Mouse (Mus musculus): ENCODE data around the gene Mrps5. TPM values are rescaled to one million over a fixed set of nuclear protein-coding genes. Genes with fewer than 3 reads are reported as not detected.

The Mrps5 gene
- polyA plus RNA-seq, 1 experiment from 2014 or later, result 156 TPM

- H3K36me3 ChIP-seq, result no peaks in the 10 kb centered on the region
- 70% methylated on average over 6 of the region's 6 CpGs for WGBS
- H3K4me1 ChIP-seq, result no peaks in the 10 kb centered on the region
- no peak for DNase-seq (ENCODE audit: low spot score)
- H3K27ac ChIP-seq, result no peak overlapping the region
- no peaks in the 10 kb centered on the region for H3K9me3 ChIP-seq
- H3K27me3 ChIP-seq (ENCODE audit: insufficient read depth, poor library complexity, severe bottlenecking), result no peaks in the 10 kb centered on the region
- H3K4me3 ChIP-seq, result no peak overlapping the region
Observed at GRCm38 (mm10) chr2:127627354-127627753, 40.3 kb downstream of the Mrps5 start.

- no peaks in the 10 kb centered on the region for H3K9me3 ChIP-seq
- H3K27ac ChIP-seq, result no peak overlapping the region
- no peak overlapping the region for H3K4me3 ChIP-seq
- DNase-seq (ENCODE audit: low spot score), result no peak
- H3K36me3 ChIP-seq, result no peaks in the 10 kb centered on the region
- 77% methylated on average over 6 of the region's 6 CpGs for WGBS
- no peaks in the 10 kb centered on the region for H3K27me3 ChIP-seq (ENCODE audit: insufficient read depth, poor library complexity, severe bottlenecking)
- H3K4me1 ChIP-seq, result no peaks in the 10 kb centered on the region
Observed at GRCm38 (mm10) chr2:127627990-127628570, 41.1 kb downstream of the Mrps5 start.

GRCm38 (mm10) chr2:127632601-127633000 is 45.6 kb downstream of the Mrps5 start:
- WGBS, result 60% methylated on average over 2 of the region's 2 CpGs

GRCm38 (mm10) chr2:127635581-127635980 is 48.6 kb downstream of the Mrps5 start:
- DNase-seq (ENCODE audit: low spot score), result no peak
- Histone ChIP-seq H3K27me3 (ENCODE audit: insufficient read depth, poor library complexity, severe bottlenecking) (no peaks in the 10 kb centered on the region), H3K36me3 (no peaks in the 10 kb centered on the region), H3K4me1 (no peaks in the 10 kb centered on the region), H3K9me3 (no peaks in the 10 kb centered on the region), H3K4me3 (no peak overlapping the region), H3K27ac (no peak overlapping the region)
- WGBS, result 68% methylated on average over 6 of the region's 6 CpGs

More at GRCm38 (mm10) chr2:127632601-127633000, 45.6 kb downstream of the Mrps5 start:
- DNase-seq (ENCODE audit: low spot score), result no peak
- no peaks in the 10 kb centered on the region for H3K4me1 ChIP-seq
- H3K9me3 ChIP-seq, result no peaks in the 10 kb centered on the region
- H3K4me3 ChIP-seq, result no peak overlapping the region
- H3K27ac ChIP-seq, result no peak overlapping the region
- H3K36me3 ChIP-seq, result no peaks in the 10 kb centered on the region
- H3K27me3 ChIP-seq (ENCODE audit: insufficient read depth, poor library complexity, severe bottlenecking), result no peaks in the 10 kb centered on the region

GRCm38 (mm10) chr2:127638973-127639372 is 52.0 kb downstream of the Mrps5 start:
- Histone ChIP-seq H3K36me3 (no peaks in the 10 kb centered on the region), H3K9me3 (no peaks in the 10 kb centered on the region), H3K27ac (no peak overlapping the region), H3K4me1 (no peaks in the 10 kb centered on the region), H3K27me3 (ENCODE audit: insufficient read depth, poor library complexity, severe bottlenecking) (no peaks in the 10 kb centered on the region), H3K4me3 (no peak overlapping the region)
- WGBS, result 73% methylated on average over 9 of the region's 9 CpGs
- DNase-seq (ENCODE audit: low spot score), result no peak

- Histone ChIP-seq H3K27ac (no peak overlapping the region), H3K4me1 (no peaks in the 10 kb centered on the region), H3K9me3 (no peaks in the 10 kb centered on the region), H3K27me3 (ENCODE audit: insufficient read depth, poor library complexity, severe bottlenecking) (0 out of 2 replicates have a peak, but pooled peaks cover 8% of the 10 kb centered on the region), H3K4me3 (no peak overlapping the region), H3K36me3 (no peaks in the 10 kb centered on the region)
- DNase-seq (ENCODE audit: low spot score), result no peak
- WGBS, result 66% methylated on average over 19 of the region's 19 CpGs
Observed at GRCm38 (mm10) chr2:127643728-127644704, 57.0 kb downstream of the Mrps5 start.

GRCm38 (mm10) chr2:127646875-127647274 is 59.9 kb downstream of the Mrps5 start:
- no peak for DNase-seq (ENCODE audit: low spot score)
- Histone ChIP-seq H3K4me3 (no peak overlapping the region), H3K27ac (no peak overlapping the region), H3K4me1 (no peaks in the 10 kb centered on the region), H3K36me3 (no peaks in the 10 kb centered on the region), H3K27me3 (ENCODE audit: insufficient read depth, poor library complexity, severe bottlenecking) (peaks cover 16% of the 10 kb centered on the region), H3K9me3 (no peaks in the 10 kb centered on the region)
- WGBS, result 71% methylated on average over 5 of the region's 5 CpGs

GRCm38 (mm10) chr2:127648145-127648544 is 61.1 kb downstream of the Mrps5 start:
- WGBS, result 90% methylated on average over 6 of the region's 6 CpGs
- no peaks in the 10 kb centered on the region for H3K36me3 ChIP-seq
- DNase-seq (ENCODE audit: low spot score), result no peak
- H3K4me1 ChIP-seq, result no peaks in the 10 kb centered on the region
- H3K27me3 ChIP-seq (ENCODE audit: insufficient read depth, poor library complexity, severe bottlenecking), result peaks cover 28% of the 10 kb centered on the region
- no peak overlapping the region for H3K27ac ChIP-seq
- H3K4me3 ChIP-seq, result no peak overlapping the region
- no peaks in the 10 kb centered on the region for H3K9me3 ChIP-seq

GRCm38 (mm10) chr2:127649921-127650320 is 62.9 kb downstream of the Mrps5 start:
- no peaks in the 10 kb centered on the region for H3K4me1 ChIP-seq
- H3K4me3 ChIP-seq, result no peak overlapping the region
- 64% methylated on average over 5 of the region's 5 CpGs for WGBS
- peaks cover 42% of the 10 kb centered on the region for H3K27me3 ChIP-seq (ENCODE audit: insufficient read depth, poor library complexity, severe bottlenecking)
- H3K9me3 ChIP-seq, result no peaks in the 10 kb centered on the region
- H3K36me3 ChIP-seq, result no peaks in the 10 kb centered on the region
- no peak overlapping the region for H3K27ac ChIP-seq
- no peak for DNase-seq (ENCODE audit: low spot score)

- Histone ChIP-seq H3K9me3 (no peaks in the 10 kb centered on the region), H3K36me3 (no peaks in the 10 kb centered on the region), H3K4me1 (peaks cover 13% of the 10 kb centered on the region), H3K27ac (no peak overlapping the region), H3K27me3 (ENCODE audit: insufficient read depth, poor library complexity, severe bottlenecking) (peaks cover 59% of the 10 kb centered on the region), H3K4me3 (no peak overlapping the region)
- DNase-seq (ENCODE audit: low spot score), result no peak
- WGBS, result 74% methylated on average over 5 of the region's 5 CpGs
Observed at GRCm38 (mm10) chr2:127651601-127652000, 64.6 kb downstream of the Mrps5 start.

- DNase-seq (ENCODE audit: low spot score), result no peak
- no peak overlapping the region for H3K4me3 ChIP-seq
- no peaks in the 10 kb centered on the region for H3K9me3 ChIP-seq
- peaks cover 66% of the 10 kb centered on the region for H3K27me3 ChIP-seq (ENCODE audit: insufficient read depth, poor library complexity, severe bottlenecking)
- H3K4me1 ChIP-seq, result peaks cover 13% of the 10 kb centered on the region
- no peak overlapping the region for H3K27ac ChIP-seq
- no peaks in the 10 kb centered on the region for H3K36me3 ChIP-seq
Observed at GRCm38 (mm10) chr2:127652335-127652734, 65.3 kb downstream of the Mrps5 start.

- 86% methylated on average over 2 of the region's 2 CpGs for WGBS
- no peaks in the 10 kb centered on the region for H3K36me3 ChIP-seq
- no peak overlapping the region for H3K4me3 ChIP-seq
- H3K27me3 ChIP-seq (ENCODE audit: insufficient read depth, poor library complexity, severe bottlenecking), result peaks cover 71% of the 10 kb centered on the region
- H3K4me1 ChIP-seq, result peaks cover 13% of the 10 kb centered on the region
- H3K27ac ChIP-seq, result no peak overlapping the region
- no peak for DNase-seq (ENCODE audit: low spot score)
- H3K9me3 ChIP-seq, result no peaks in the 10 kb centered on the region
Observed at GRCm38 (mm10) chr2:127652805-127653204, 65.8 kb downstream of the Mrps5 start.

- no peaks in the 10 kb centered on the region for H3K9me3 ChIP-seq
- no peak overlapping the region for H3K27ac ChIP-seq
- WGBS, result 63% methylated on average over 3 of the region's 3 CpGs
- no peak for DNase-seq (ENCODE audit: low spot score)
- peaks cover 82% of the 10 kb centered on the region for H3K27me3 ChIP-seq (ENCODE audit: insufficient read depth, poor library complexity, severe bottlenecking)
- peaks cover 13% of the 10 kb centered on the region for H3K4me1 ChIP-seq
- H3K36me3 ChIP-seq, result no peaks in the 10 kb centered on the region
- H3K4me3 ChIP-seq, result no peak overlapping the region
Observed at GRCm38 (mm10) chr2:127654786-127655185, 67.8 kb downstream of the Mrps5 start.
